Mouse (Mus musculus): ENCODE measurements around the gene Pan3.

Pan3 gene

GRCm38 (mm10) chr5:147430936-147431839, 1.2 kb downstream of the Pan3 start:
- peak; percentile 98 for DNase-seq

GRCm38 (mm10) chr5:147432927-147433326, 3.0 kb downstream of the Pan3 start:
- DNase-seq = no peak

DNA sequence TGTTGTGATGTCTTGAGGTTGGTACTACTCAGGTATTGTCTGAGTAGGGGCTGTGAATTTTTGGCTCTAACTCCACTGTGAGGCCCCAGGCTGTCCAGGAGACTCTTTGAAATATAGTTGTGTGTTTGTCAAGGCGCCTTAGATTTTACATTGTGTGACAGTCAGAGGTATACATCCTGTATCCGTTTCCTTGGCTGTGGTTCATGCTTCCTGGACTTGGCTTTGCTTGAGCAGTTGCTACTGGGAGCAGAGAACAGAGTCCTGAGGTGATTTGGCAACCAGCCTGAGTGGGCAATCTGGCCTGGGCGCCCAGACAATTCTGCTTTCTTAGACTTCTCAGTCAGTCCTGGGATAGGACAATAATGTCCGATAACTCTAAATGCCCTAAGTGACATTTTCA, 5.3 kb downstream of the Pan3 start:
- DNase-seq = peak; percentile 92

GRCm38 (mm10) chr5:147435751-147436150, 5.8 kb downstream of the Pan3 start:
- no peak for DNase-seq

DNA sequence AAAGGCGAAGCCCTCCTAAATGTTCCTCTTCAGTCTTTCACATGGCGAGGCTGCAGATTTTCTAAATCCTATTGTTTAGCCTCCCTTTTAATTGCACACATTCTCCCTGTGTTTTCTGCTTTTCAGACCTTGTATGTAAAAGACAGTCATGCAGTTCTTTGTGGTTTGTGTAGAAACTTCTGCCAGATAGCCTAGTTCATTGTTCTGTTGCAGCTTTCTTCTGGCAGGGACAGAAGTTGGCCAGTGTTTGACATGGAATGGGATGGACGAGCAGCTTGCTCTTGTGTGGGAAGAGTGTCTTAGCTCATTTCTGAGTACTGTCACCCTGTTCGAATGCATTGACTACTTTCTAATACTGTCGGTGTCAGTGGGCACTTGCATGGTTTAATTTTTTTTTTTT, 6.5 kb downstream of the Pan3 start:
- no peak for DNase-seq

DNA sequence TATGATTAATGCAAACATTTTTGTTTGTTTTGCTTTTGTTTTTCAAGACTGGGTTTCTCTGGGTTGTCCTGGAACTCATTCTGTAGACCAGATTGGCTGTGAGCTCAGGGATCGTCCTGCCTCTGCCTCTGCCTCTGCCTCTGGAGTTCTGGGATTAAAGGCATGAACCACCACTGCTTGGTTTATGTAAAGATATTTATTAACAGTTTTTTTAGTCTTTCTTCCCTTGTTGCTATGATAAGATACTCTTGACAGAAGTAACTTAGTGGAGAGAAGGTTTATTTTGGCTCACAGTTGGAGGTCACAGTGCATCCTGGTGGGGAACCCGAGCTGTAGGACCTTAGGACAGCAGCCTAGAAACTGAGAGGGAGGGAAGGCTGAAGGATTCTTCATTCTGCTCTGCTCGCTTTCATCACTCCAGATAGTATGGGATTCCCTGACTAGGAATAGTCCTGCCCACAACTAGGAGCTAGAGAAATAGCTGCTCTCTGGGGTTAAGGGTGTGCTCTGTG, 11.1 kb downstream of the Pan3 start:
- peak; percentile 69 for DNase-seq

GRCm38 (mm10) chr5:147441979-147442378, 12.0 kb downstream of the Pan3 start:
- DNase-seq = peak; percentile 73

DNA sequence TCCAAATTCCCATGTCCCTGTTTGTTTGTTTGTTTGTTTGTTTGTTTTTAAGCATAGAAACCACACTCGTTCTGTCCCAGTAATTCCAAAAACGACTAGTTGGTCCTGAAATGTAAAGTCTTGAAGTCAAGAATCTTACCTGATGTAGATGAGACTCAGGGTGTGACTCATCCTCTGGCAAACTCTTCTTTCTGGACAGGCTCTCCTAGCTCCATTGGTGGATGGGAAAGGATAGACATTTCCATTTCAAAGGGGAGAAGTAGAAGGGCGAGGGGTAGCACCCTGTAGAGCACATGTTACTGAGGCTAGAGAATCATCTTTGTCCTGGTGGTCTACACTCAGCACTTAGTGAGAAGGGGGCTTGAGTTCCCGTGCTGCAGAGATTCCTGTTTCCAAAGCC, 12.8 kb downstream of the Pan3 start:
- DNase-seq = peak; percentile 61

- DNase-seq = peak; percentile 64
These were observed 14.3 kb downstream of the Pan3 start for GRCm38 (mm10) chr5:147444298-147444697.

GRCm38 (mm10) chr5:147444757-147445156, 14.8 kb downstream of the Pan3 start:
- DNase-seq = no peak

- DNase-seq = peak; percentile 60
These were observed 15.3 kb downstream of the Pan3 start for GRCm38 (mm10) chr5:147445252-147445651.

DNA sequence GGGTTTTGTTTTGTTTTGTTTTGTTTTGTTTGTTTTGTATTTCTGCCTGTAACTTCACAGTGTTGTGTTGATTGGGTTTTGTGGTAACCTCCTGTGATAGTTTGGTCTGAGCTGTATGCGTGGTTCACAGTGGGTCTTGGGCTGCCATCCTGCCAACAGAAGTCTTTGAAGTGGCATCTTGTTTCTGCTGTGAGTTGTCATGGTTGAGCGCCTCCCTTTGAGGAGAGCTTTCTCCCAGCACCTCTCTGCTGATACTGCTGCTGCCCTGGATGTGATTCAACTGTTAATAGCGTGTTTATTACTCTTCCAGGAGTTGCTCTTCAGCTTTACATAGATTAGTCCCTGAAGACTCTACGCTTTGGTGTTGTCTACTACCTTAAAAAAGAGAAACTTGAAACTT, 18.6 kb downstream of the Pan3 start:
- DNase-seq = no peak

DNA sequence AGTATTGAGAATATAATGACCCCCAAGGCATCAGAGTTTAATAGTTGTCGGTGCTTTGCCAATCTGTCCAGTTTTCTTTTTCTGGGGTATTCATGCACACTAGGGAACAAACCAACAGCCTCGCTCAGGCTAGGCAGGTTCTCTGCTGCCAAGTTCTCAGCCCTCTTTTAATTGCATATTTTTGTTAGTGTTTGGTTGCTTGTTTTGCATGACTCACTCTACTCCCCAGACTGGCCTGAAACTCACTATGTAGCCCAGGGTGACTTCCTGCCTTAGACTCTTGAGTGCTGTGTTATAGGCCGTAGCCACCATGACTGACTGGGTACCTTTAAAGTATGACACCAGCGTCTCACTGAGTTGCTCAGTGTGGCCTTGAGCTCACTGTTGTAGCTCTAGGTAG, 19.0 kb downstream of the Pan3 start:
- DNase-seq = no peak

- DNase-seq = no peak
These were observed 26.5 kb downstream of the Pan3 start for GRCm38 (mm10) chr5:147456491-147456890.

GRCm38 (mm10) chr5:147459821-147460567, 30.0 kb downstream of the Pan3 start:
- peak; percentile 88 for DNase-seq

DNA sequence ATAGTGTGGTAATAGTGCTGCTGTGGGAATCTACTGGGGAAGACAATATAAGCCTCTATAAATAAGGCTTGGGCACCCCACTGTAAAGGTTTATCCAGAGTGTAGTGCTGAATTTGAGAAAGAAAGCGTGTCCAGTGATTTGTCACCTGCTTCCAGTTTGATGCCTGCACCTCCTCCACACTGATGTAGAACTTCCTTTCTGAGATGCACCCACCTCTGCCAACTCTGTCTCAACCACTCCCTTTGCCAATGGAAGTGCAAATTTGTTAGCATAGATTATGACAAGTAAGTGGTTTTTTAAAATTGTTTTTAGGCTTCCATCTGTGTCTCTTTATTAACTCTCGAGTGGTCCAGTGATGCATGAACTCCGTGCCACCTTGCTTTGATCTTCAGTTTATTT, 33.3 kb downstream of the Pan3 start:
- DNase-seq = no peak

DNA sequence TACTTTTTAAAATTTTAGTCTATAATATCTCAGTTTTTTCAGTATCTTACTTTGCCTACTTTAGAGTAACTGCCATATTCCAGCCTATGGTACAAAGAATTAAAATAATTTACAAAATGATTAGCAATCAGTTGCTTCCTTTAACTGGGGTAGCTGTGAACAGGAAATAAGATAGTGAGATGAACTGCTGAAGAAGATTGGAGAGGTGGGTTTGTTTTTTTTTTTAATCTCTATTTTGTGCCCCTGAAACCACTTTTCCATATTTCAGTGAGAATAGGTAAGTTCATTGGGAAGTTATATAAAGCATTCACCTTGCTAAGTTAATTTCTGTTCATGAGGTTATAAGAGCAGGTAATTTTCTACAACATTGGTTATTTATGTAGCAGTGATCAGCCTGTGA, 36.4 kb downstream of the Pan3 start:
- no peak for DNase-seq

DNA sequence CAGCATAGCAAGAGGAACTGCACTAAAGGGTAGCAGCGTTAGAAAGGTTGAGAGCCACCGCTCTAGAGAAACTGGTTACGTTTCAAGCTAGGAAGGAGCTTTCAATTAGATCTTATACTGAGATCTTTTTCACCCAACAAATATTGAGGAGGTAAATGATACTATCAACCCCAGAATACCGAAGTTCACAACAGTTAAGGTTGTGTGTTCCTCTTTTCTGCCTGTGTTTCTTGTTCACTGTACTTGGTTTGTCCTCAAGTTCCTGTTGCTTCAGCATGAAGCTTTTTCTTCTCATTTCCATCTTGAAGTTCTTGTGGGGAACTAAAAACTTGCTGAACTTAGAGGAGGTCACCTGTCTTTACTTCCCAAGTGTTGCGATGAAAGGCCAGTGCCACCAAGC, 41.2 kb downstream of the Pan3 start:
- DNase-seq = no peak

- peak; percentile 81 for DNase-seq
These were observed 43.1 kb downstream of the Pan3 start for GRCm38 (mm10) chr5:147473071-147473470.

DNA sequence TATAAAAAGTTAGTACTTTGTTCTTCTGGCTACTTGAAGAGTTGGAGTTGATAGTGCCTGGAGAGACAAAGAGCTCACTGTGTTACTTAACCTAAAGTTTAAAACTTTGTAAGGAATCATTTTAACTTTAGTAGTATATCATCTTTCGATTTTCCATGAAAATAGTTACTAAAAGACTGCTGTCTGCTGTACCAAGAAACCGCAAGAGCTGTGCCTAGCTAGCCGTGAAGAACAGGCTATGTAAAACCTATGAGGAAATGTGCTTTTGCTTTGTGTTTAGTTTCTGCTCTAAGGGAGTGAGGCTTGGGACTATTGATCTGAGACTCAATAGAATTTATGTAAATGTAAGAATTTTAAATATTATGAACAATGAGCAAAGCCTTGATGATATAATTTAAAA, 43.9 kb downstream of the Pan3 start:
- no peak for DNase-seq

- DNase-seq = no peak
These were observed 46.1 kb downstream of the Pan3 start for GRCm38 (mm10) chr5:147476109-147476508.

DNA sequence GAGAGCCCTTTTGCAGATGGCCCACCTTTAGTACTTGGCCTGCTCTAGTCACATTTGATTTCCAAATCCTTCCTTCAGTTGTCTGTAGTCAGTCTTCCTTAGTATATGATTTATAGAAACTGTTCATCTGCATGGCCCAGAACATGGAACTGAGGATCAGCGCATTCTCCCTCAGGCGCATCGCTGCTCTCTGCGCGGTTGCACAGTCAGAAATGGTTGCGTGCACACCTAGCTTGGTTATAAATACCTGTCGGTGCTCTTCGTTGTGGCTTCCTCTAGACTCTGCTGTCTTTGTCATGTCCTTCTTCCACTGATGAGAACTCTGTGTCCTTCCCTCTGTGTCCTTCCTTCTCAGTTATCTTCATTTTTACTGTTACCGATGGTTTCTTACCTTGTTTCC, 47.1 kb downstream of the Pan3 start:
- no peak for DNase-seq

GRCm38 (mm10) chr5:147479341-147479740, 49.4 kb downstream of the Pan3 start:
- peak; percentile 94 for DNase-seq

- peak; percentile 58 for DNase-seq
These were observed 54.2 kb downstream of the Pan3 start for GRCm38 (mm10) chr5:147484142-147484541.
